Mouse (Mus musculus) stomach, adult 2 months (tissue): ENCODE results near the gene Cyp2c23. TPM values are rescaled to one million over a fixed set of nuclear protein-coding genes. Genes with fewer than 3 reads are reported as not detected.

Experiments
- polyA plus RNA-seq: library from polyadenylated mRNA; depleted of rRNA; stranded (reverse); fragments of >200 nt; gene quantifications from 2 replicates; pipeline ENCODE4 v1.2.3, GENCODE M21; 2012; rRNA removed

Cyp2c23 gene
- 1.5 and 1.7 TPM in 2 replicates for polyA plus RNA-seq

GRCm38 (mm10) chr19:44028972-44029371 lies at the start of gene Cyp2c23:
Cyp2c23 (minus strand) TSS chr19:44029208.

GRCm38 (mm10) chr19:44069121-44069913 lies 40.3 kb upstream of the Cyp2c23 start, which contains the start of gene Erlin1:
Erlin1 (minus strand) TSS chr19:44069785.

GRCm38 (mm10) chr19:43986069-43986794 lies 42.8 kb downstream of the Cyp2c23 start, which contains the start of gene Cpn1:
Cpn1 (minus strand) TSS chr19:43986556.

Other genes starting within 250 kb of the Cyp2c23 start
- gene Abcc2, start 247.0 kb downstream of the Cyp2c23 start, polyA plus RNA-seq = 0.02 and 0.18 TPM in 2 replicates
- 10.4 and 11.3 TPM in 2 replicates for gene Dnmbp, start 89.0 kb downstream of the Cyp2c23 start, polyA plus RNA-seq
- 19.5 and 21.7 TPM in 2 replicates for gene Cpn1, start 42.7 kb downstream of the Cyp2c23 start, polyA plus RNA-seq
- 3.8 and 6.4 TPM in 2 replicates for gene Erlin1, start 40.6 kb upstream of the Cyp2c23 start, polyA plus RNA-seq
- 1.8 and 3.3 TPM in 2 replicates for gene Chuk, start 78.3 kb upstream of the Cyp2c23 start, polyA plus RNA-seq
- 0.34 and 1.0 TPM in 2 replicates for gene Cwf19l1, start 106.7 kb upstream of the Cyp2c23 start, polyA plus RNA-seq
- gene Bloc1s2, start 117.2 kb upstream of the Cyp2c23 start, polyA plus RNA-seq = 5.2 and 5.8 TPM in 2 replicates
- not detected in 2 replicates for gene Pkd2l1, start 163.2 kb upstream of the Cyp2c23 start, polyA plus RNA-seq
- gene Scd3, start 174.1 kb upstream of the Cyp2c23 start, polyA plus RNA-seq = not detected in 2 replicates